Mouse (Mus musculus): ENCODE data around the gene Tifab.

DNA sequence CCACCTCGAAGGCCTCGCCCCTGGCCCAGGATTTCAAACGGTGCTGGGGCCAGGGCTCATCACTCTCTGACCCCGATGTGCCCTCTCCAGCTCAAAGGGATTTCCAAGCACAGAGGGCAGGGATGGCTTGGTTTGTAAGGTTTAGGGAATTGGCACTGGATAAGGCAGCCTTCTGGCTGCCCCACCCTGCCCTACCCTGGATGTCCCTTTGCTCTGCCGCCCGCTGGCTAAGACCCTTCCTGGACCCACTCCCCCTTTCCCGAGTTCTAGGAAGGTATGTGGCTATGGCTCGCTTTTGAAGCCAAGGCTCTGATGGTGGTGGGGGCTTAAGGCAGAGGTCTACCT is 30.4 kb upstream of the Tifab start:
- no peak for TF ChIP-seq CTCF (IDR thresholded peaks at IDR 0.05; ENCODE audit: low read depth, low read length)
- TF ChIP-seq POLR2A (IDR thresholded peaks at IDR 0.05; ENCODE audit: insufficient read depth, low read length): no peak
- TF ChIP-seq EP300 (IDR thresholded peaks at IDR 0.05; ENCODE audit: insufficient read depth, low read depth, low read length): no peak
